Mouse (Mus musculus) neural tube, embryonic 12.5 days (tissue): ENCODE data around the gene Rgs7. TPM values are rescaled to one million over a fixed set of nuclear protein-coding genes. Genes with fewer than 3 reads are reported as not detected.

Experiments
- ATAC-seq: fragments of 200-750 bp; cut with Nextera tagmentation; 2 replicates; pipeline ENCODE4 v1.8.0; 2017; ENCODE audit warnings: low read depth, mild to moderate bottlenecking, moderate TSS enrichment, moderate library complexity; ENCODE audit not compliant: low FRiP score
- H3K27ac ChIP-seq: fragments of 300-500 bp; sonication (generic); 2 replicates; pipeline ENCODE4 v1.5.1; 2016
- H3K27me3 ChIP-seq: fragments of 300-500 bp; sonication (generic); replicated peaks from 2 replicates; pipeline ENCODE4 v1.6.1; 2016; ENCODE audit warnings: mild to moderate bottlenecking
- H3K36me3 ChIP-seq: fragments of 300-500 bp; sonication (generic); 2 replicates; pipeline ENCODE4 v1.6.1; 2016; ENCODE audit warnings: mild to moderate bottlenecking
- H3K4me1 ChIP-seq: fragments of 300-500 bp; sonication (generic); 2 replicates; pipeline ENCODE4 v1.6.1; 2016
- H3K4me2 ChIP-seq: fragments of 300-500 bp; sonication (generic); replicated peaks from 2 replicates; pipeline ENCODE4 v1.6.1; 2016; ENCODE audit warnings: mild to moderate bottlenecking
- H3K4me3 ChIP-seq: fragments of 300-500 bp; sonication (generic); 2 replicates; pipeline ENCODE4 v1.5.1; 2016
- H3K9ac ChIP-seq: fragments of 300-500 bp; sonication (generic); 2 replicates; pipeline ENCODE4 v1.6.1; 2016; ENCODE audit warnings: mild to moderate bottlenecking
- H3K9me3 ChIP-seq: fragments of 300-500 bp; sonication (generic); 2 replicates; pipeline ENCODE4 v1.6.1; 2016; ENCODE audit warnings: mild to moderate bottlenecking
- WGBS: fragments of 180-500 bp; shearing (Covaris S2); methylation state at CpG from one replicate; pipeline ENCODE4 v1.1.7; 2016; 5-methylcytosine and 5-hydroxymethylcytosine counted together
- polyA plus RNA-seq: library from polyadenylated mRNA; unstranded; fragments of >200 nt; fragmentation: Nextera tagmentation; extraction: Ambion mirVana; gene quantifications from 2 replicates; pipeline ENCODE4 v1.2.1, GENCODE M21; 2016

Rgs7 gene
- polyA plus RNA-seq, 1 experiment from 2014 or later, result 16.9 TPM

DNA sequence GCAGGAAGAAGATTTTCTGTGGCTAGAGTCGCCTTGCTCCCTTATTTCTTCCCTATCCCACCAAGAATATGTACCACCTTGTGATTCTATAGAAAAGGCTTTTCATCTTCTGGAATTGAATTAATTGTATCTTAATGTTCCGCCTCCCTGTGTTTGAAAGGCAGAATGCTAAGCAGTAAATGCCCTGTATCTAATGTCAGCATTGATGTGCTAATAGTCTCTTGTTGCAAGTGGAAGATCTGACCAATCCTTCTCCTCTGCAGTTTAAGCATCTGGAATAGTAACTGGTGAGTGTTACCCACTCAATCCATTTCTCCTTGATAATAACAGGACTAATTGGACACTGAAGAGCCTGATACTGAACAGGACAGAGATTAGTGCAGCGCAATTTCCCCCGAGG lies 65.9 kb downstream of the Rgs7 start:
- Histone ChIP-seq H3K27me3 (no peaks in the 10 kb centered on the region), H3K4me3 (no peak overlapping the region), H3K36me3 (no peaks in the 10 kb centered on the region), H3K4me1 (peaks cover 7% of the 10 kb centered on the region; the same call in 1 of the 2 replicates), H3K9ac (no peak overlapping the region), H3K4me2 (no peak overlapping the region), H3K9me3 (no peaks in the 10 kb centered on the region), H3K27ac (no peak overlapping the region)
- 48% methylated on average over 4 of the region's 4 CpGs for WGBS
- peak; percentile 74 for ATAC-seq

DNA sequence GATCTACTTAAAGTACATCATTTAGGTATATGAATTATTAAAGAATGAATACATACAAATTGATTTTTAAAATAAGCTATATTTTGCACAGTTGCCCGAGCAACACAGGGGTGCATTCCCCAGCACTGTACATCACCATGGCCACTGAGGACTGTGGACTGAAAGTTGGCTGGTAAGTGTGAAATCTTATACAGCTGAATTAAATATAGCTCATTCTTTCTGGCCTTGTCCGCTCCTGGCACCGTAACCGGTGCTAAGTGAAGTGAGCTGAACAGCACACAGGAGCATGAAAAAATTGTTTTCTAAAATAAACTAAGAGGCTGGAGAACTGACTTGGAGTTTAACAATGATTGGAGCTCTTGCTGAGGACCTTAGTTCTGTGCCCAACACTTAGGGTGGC lies 71.4 kb downstream of the Rgs7 start:
- no peak for ATAC-seq
- H3K9me3 ChIP-seq, result no peaks in the 10 kb centered on the region
- no peak overlapping the region for H3K4me3 ChIP-seq
- 89% methylated on average over 4 of the region's 4 CpGs for WGBS
- no peak overlapping the region for H3K9ac ChIP-seq
- H3K4me1 ChIP-seq, result peaks cover 1% of the 10 kb centered on the region; the same call in 1 of the 2 replicates
- no peak overlapping the region for H3K4me2 ChIP-seq
- H3K36me3 ChIP-seq, result no peaks in the 10 kb centered on the region
- no peak overlapping the region for H3K27ac ChIP-seq
- H3K27me3 ChIP-seq, result no peaks in the 10 kb centered on the region

DNA sequence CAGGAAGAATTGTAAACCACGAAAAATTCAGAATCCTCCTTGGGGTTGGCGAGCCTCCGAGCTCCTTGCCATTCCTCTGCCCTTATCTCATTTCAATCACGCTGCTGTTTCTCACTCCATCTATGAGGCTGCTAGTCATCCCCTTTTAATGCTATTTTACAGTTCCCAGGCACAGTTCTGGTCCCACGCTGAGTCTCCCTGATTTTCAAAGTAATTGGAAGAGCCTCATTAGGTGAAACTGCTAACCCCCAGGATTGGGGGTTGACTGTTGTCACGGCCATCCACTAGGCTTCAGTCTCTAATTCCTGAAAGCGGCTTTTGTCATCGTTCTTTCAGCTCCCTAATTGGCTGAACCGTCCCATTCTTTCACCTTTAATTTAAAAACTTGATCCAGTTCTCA lies 76.6 kb downstream of the Rgs7 start:
- no peaks in the 10 kb centered on the region for H3K9me3 ChIP-seq
- 64% methylated on average over 9 of the region's 9 CpGs for WGBS
- H3K4me3 ChIP-seq, result no peak overlapping the region
- H3K27ac ChIP-seq, result no peak overlapping the region
- ATAC-seq, result no peak; the same call in 1 of the 2 replicates
- H3K9ac ChIP-seq, result no peak overlapping the region
- no peak overlapping the region for H3K4me2 ChIP-seq
- H3K4me1 ChIP-seq, result no peaks in the 10 kb centered on the region
- H3K27me3 ChIP-seq, result no peaks in the 10 kb centered on the region
- no peaks in the 10 kb centered on the region for H3K36me3 ChIP-seq

DNA sequence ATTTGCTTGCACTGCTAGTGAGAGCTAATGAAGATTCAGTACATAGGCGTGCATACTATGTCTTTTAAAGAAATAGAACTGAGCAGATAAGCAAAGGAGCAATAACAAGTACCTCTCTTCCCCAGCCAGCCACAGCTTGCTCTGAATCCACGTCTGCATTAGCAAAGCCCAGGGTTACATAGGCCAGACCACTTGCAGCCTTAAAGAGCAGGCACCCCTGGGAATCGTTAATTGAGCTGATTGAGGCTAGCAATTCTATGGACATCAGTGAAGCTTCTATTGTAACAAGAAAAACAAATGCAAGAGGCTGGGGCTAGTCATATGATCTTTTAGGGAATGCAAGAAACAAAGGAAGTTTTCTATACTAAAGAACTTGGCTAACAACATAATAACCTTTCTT lies 81.9 kb downstream of the Rgs7 start:
- ATAC-seq, result no peak
- H3K27ac ChIP-seq, result no peak overlapping the region
- 23% methylated on average over 3 of the region's 3 CpGs for WGBS

DNA sequence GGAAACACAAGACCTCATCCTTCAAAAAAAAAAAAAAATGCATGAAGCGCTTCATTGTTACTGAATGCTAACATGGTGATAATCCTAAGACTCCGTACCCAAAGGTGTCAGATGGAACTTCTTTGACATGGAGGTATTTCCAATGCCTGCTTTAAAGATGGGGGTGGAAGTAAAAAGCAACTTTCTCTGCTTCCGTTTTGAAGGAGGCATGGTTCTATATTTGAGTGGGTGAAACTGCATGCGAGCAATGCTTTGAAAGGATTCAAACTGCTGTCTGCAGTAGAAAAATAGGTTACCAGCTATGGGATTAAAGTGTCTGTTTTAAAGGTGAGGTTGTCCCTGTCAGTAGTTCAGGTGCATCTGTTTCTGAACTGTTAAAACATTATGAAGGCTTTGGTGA lies 100.4 kb downstream of the Rgs7 start:
- Histone ChIP-seq H3K36me3 (no peaks in the 10 kb centered on the region), H3K9me3 (no peaks in the 10 kb centered on the region), H3K9ac (no peak overlapping the region), H3K4me3 (no peak overlapping the region), H3K4me2 (no peak overlapping the region), H3K27me3 (no peaks in the 10 kb centered on the region), H3K4me1 (no peaks in the 10 kb centered on the region), H3K27ac (no peak overlapping the region)
- 85% methylated on average over 4 of the region's 4 CpGs for WGBS
- no peak for ATAC-seq

More for the DNA sequence above, 81.9 kb downstream of the Rgs7 start:
- no peaks in the 10 kb centered on the region for H3K27me3 ChIP-seq
- no peak overlapping the region for H3K4me3 ChIP-seq
- H3K4me1 ChIP-seq, result no peaks in the 10 kb centered on the region
- H3K9me3 ChIP-seq, result no peaks in the 10 kb centered on the region
- no peak overlapping the region for H3K4me2 ChIP-seq
- H3K36me3 ChIP-seq, result no peaks in the 10 kb centered on the region
- no peak overlapping the region for H3K9ac ChIP-seq

DNA sequence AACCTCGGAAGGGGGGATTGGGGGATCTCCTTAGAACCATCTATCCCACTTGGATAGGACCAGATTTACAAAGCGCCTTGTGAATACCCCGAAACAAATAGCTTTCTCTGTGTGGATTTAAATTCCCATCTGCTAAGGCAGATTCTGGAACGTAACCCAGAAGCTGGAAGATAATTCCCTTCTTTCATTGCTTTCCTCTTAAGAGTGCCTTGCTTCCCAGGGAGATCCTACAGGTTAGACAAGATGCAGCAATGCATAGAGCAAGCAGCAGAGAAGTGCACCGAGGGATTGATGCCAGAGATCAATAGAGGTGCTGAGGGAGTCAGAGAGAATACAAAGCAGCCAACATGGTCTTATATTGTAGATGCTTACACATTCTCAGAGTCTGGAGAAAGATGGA lies 103.0 kb downstream of the Rgs7 start:
- 83% methylated on average over 5 of the region's 5 CpGs for WGBS
- no peak for ATAC-seq
- H3K27ac ChIP-seq, result no peak overlapping the region
- H3K27me3 ChIP-seq, result no peaks in the 10 kb centered on the region
- H3K9me3 ChIP-seq, result no peaks in the 10 kb centered on the region
- H3K36me3 ChIP-seq, result no peaks in the 10 kb centered on the region
- peaks cover 10% of the 10 kb centered on the region for H3K4me1 ChIP-seq
- H3K4me2 ChIP-seq, result no peak overlapping the region
- H3K9ac ChIP-seq, result no peak overlapping the region
- H3K4me3 ChIP-seq, result no peak overlapping the region

DNA sequence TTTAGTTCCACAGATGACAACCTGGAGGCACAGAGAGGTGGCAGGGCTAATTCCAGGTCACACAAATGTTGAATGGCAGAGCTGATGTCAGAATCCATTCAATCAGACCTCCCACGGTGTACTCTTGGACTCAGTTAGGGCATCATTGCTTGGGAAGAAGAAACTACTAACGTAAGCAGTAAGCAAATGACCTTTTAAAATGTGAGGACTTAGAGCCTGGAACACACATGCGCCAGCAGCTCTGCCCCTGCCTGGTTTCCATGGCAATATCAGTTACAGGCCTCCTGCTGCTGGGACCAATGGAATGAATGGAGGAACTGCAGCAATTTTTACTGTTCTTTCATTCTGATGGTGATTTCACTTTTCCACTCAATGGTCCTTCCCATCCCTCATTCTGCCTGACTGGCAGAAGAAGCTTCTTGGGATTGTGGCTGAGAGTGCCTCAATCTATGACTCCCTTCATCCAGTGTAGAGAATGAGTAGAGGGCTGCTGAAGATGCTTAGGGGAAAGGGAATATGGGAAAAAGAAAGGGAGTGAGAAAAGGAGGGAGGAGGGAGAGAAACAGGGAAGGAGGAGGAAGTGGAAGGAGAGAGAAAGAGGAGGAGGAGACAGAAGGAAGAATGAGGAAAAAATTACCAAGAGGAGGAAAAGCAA lies 106.6 kb downstream of the Rgs7 start:
- peaks cover 10% of the 10 kb centered on the region for H3K4me1 ChIP-seq
- no peaks in the 10 kb centered on the region for H3K27me3 ChIP-seq
- peak; percentile 92 for ATAC-seq
- no peak overlapping the region for H3K9ac ChIP-seq
- no peak overlapping the region for H3K4me3 ChIP-seq
- no peak overlapping the region for H3K27ac ChIP-seq
- H3K9me3 ChIP-seq, result no peaks in the 10 kb centered on the region
- H3K36me3 ChIP-seq, result no peaks in the 10 kb centered on the region
- no peak overlapping the region; the same call in 1 of the 2 replicates for H3K4me2 ChIP-seq
- WGBS, result 7% methylated on average over 3 of the region's 3 CpGs

DNA sequence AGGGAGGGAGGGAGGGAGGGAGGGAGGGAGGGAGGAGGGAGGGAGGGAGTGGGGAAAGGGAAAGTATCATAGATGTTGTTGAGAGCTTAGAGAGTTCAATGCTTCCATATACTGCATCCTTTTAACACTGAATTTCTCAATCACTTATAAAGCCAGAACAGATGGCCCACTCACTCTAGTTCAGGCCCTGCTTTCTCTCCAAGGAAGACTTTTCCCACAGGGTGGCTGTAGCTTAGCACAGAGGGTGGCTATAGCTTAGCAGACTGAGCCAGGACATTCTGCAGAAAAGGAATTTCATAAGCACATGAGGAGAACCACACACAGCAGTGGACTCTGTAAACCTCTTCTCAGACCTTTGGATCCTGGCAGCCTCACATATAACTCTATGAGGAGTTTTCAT lies 119.7 kb downstream of the Rgs7 start:
- no peak overlapping the region for H3K9ac ChIP-seq
- H3K27ac ChIP-seq, result no peak overlapping the region
- no peak overlapping the region for H3K4me2 ChIP-seq
- H3K4me1 ChIP-seq, result no peaks in the 10 kb centered on the region
- ATAC-seq, result no peak
- H3K4me3 ChIP-seq, result no peak overlapping the region
- no peaks in the 10 kb centered on the region for H3K9me3 ChIP-seq
- H3K27me3 ChIP-seq, result no peaks in the 10 kb centered on the region
- no peaks in the 10 kb centered on the region for H3K36me3 ChIP-seq

DNA sequence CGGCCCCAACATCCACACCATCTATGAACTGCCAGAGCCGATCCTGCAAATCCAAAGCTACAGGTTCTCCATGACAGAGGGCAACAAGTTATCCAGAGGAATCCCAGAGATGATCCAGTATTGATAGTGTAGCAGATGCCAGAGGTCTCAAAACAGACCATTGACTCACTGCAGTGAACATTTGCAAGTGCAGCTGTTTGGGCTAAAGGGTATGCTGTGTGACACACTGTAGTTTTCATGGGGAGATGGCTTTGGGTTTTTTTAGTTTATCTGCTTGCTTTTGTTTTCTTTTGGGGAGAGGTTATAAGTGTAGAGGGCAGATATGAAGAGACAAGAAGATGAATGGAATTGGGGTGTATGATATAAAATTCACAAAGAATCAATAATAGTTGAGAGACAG lies 124.2 kb downstream of the Rgs7 start:
- Histone ChIP-seq H3K27ac (no peak overlapping the region), H3K4me1 (no peaks in the 10 kb centered on the region), H3K4me2 (no peak overlapping the region), H3K9me3 (no peaks in the 10 kb centered on the region), H3K9ac (no peak overlapping the region), H3K4me3 (no peak overlapping the region), H3K27me3 (no peaks in the 10 kb centered on the region), H3K36me3 (no peaks in the 10 kb centered on the region)
- WGBS, result 95% methylated on average over 2 of the region's 2 CpGs
- no peak for ATAC-seq

DNA sequence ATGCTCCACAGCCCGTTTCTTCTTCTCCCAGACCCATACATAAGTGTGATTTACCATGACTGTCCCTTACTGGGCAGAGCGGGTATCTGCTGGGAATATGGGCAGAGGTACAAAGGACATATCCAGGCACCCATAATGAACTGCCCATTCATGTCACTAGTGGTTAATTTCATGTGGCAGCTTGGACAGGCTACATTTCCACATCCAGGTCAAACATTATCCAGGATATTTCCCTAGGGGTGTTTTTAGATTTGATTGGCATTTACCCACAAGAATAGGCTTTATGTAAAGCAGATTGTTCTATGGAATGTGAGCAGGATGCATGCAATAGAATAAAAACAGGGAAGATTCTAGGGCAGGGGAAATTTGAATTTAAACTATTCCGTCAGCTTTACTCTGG lies 128.7 kb downstream of the Rgs7 start:
- Histone ChIP-seq H3K9me3 (no peaks in the 10 kb centered on the region), H3K36me3 (no peaks in the 10 kb centered on the region), H3K9ac (no peak overlapping the region), H3K4me1 (no peaks in the 10 kb centered on the region), H3K4me2 (no peak overlapping the region), H3K27ac (no peak overlapping the region), H3K27me3 (no peaks in the 10 kb centered on the region), H3K4me3 (no peak overlapping the region)
- WGBS, result 63% methylated on average over 3 of the region's 3 CpGs
- ATAC-seq, result no peak

DNA sequence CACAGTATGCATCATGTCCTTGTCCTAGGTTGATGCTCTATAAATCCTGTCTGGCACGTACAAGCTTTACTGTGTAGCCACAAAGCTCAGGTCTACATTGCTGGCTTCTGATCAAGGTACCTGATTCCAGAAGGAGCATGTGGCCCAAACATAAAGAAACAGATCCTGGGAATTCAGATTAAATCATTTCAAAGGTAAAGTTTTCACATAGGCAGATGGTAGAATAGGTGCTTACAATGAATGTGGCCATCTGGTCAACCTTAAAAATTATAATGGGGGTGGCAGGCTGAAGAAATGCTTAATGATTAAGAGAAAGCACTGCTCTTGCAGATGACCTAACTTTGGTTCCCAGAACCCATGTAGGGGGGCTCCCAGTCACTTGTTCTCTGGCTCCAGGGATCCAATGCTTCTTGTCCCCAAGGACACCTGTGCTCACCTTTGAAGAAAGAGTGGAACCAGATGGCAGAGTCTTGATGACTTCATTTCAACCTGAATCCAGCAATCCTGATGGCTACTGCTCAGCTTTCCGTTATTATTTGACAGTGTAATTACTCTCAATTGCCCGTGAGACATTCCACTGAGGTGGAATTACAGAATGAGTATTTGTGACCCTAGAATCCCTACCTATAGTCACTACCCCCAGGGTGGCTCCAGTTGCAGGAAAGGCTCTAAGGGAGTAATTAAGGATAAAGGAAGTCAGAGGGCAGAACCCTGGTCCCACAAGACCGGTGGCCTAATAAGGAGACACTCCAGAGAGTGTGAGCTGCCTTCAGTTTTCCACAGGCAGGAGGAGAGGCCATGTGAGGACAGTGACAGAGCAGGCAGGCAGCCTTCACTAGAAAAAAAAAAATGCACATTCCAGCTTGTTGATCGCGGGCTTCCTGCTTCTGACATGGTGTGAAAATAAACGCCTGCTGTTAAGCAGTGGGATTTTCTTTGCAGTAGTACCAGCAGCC lies 132.6 kb downstream of the Rgs7 start:
- no peaks in the 10 kb centered on the region for H3K9me3 ChIP-seq
- ATAC-seq, result no peak
- H3K9ac ChIP-seq, result no peak overlapping the region
- 53% methylated on average over 7 of the region's 7 CpGs for WGBS
- H3K27ac ChIP-seq, result no peak overlapping the region
- no peak overlapping the region for H3K4me3 ChIP-seq
- H3K4me1 ChIP-seq, result no peaks in the 10 kb centered on the region
- H3K4me2 ChIP-seq, result no peak overlapping the region
- H3K36me3 ChIP-seq, result no peaks in the 10 kb centered on the region
- H3K27me3 ChIP-seq, result no peaks in the 10 kb centered on the region

DNA sequence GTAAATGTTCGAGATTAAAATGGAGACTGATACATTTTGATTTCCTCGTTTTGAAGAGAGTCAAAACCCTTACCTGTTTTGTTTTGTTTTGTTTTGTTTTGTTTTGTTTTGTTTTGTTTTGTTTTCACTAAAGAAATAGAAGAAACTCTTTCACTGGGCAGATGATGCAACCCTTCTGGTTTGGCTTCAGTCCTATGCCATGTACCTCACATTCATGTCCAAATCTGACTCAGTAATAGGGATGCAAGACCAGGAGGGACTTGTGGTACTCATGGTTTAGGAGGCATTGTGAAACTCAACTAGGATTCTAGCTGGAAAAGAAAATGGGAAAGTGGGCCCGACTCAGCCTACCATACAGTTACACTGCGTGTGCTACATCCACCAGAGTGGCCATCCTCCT lies 139.4 kb downstream of the Rgs7 start:
- 84% methylated on average over 4 of the region's 4 CpGs for WGBS
- Histone ChIP-seq H3K27ac (no peak overlapping the region), H3K9ac (no peak overlapping the region), H3K4me1 (no peaks in the 10 kb centered on the region), H3K27me3 (no peaks in the 10 kb centered on the region), H3K36me3 (no peaks in the 10 kb centered on the region), H3K9me3 (no peaks in the 10 kb centered on the region), H3K4me2 (no peak overlapping the region), H3K4me3 (no peak overlapping the region)
- no peak for ATAC-seq
